Mouse (Mus musculus) neural tube, embryonic 13.5 days (tissue): ENCODE results near the gene Ice2. TPM values are rescaled to one million over a fixed set of nuclear protein-coding genes. Genes with fewer than 3 reads are reported as not detected.

Source experiments
- ATAC-seq: fragments of 200-750 bp; cut with Nextera tagmentation; 2 replicates; pipeline ENCODE4 v1.8.0; 2017; ENCODE audit warnings: low read depth, mild to moderate bottlenecking, moderate TSS enrichment, moderate library complexity
- H3K27ac ChIP-seq: fragments of 300-500 bp; sonication (generic); replicated peaks from 2 replicates; pipeline ENCODE4 v1.5.1; 2015; ENCODE audit warnings: moderate library complexity, mild to moderate bottlenecking, inconsistent platforms
- H3K27me3 ChIP-seq: fragments of 300-500 bp; sonication (generic); 2 replicates; pipeline ENCODE4 v1.6.1; 2015; ENCODE audit warnings: mild to moderate bottlenecking, inconsistent platforms
- H3K36me3 ChIP-seq: fragments of 300-500 bp; sonication (generic); 2 replicates; pipeline ENCODE4 v1.6.1; 2015; ENCODE audit warnings: mild to moderate bottlenecking, inconsistent platforms
- H3K4me1 ChIP-seq: fragments of 300-500 bp; sonication (generic); replicated peaks from 2 replicates; pipeline ENCODE4 v1.6.1; 2015; ENCODE audit warnings: inconsistent platforms
- H3K4me2 ChIP-seq: fragments of 300-500 bp; sonication (generic); 2 replicates; pipeline ENCODE4 v1.6.1; 2015; ENCODE audit warnings: inconsistent platforms, mild to moderate bottlenecking, moderate library complexity
- H3K4me3 ChIP-seq: fragments of 300-500 bp; sonication (generic); 2 replicates; pipeline ENCODE4 v1.5.1; 2015; ENCODE audit warnings: mild to moderate bottlenecking, inconsistent platforms
- H3K9ac ChIP-seq: fragments of 300-500 bp; sonication (generic); 2 replicates; pipeline ENCODE4 v1.6.1; 2015; ENCODE audit warnings: moderate library complexity, mild to moderate bottlenecking, inconsistent platforms
- H3K9me3 ChIP-seq: fragments of 300-500 bp; sonication (generic); 2 replicates; pipeline ENCODE4 v1.6.1; 2016; ENCODE audit warnings: inconsistent platforms
- WGBS: fragments of 180-500 bp; shearing (Covaris S2); methylation state at CpG from one replicate; pipeline ENCODE4 v1.1.7; 2015; 5-methylcytosine and 5-hydroxymethylcytosine counted together
- microRNA-seq: library from miRNA; unstranded; fragments of <30 nt; microRNA quantifications from one replicate; pipeline ENCODE4, GENCODE M21; 2016
- polyA plus RNA-seq: library from polyadenylated mRNA; unstranded; fragments of >200 nt; fragmentation: Nextera tagmentation; extraction: Ambion mirVana; gene quantifications from 2 replicates; pipeline ENCODE4 v1.2.1, GENCODE M21; 2015

Gene Ice2
- polyA plus RNA-seq, 1 experiment from 2014 or later = 10.6 TPM

- no peak overlapping the region for H3K4me2 ChIP-seq
- no peak overlapping the region for H3K4me3 ChIP-seq
- 0 out of 2 replicates have a peak overlapping the region, but pooled peaks have one; percentile 13 for H3K27ac ChIP-seq
- peaks cover 43% of the 10 kb centered on the region for H3K4me1 ChIP-seq
- 65% methylated on average over 10 of the region's 10 CpGs for WGBS
- H3K27me3 ChIP-seq = no peaks in the 10 kb centered on the region; the same call in 1 of the 2 replicates
- no peaks in the 10 kb centered on the region for H3K36me3 ChIP-seq
- H3K9ac ChIP-seq = no peak overlapping the region
- H3K9me3 ChIP-seq = no peaks in the 10 kb centered on the region
- no peak for ATAC-seq
Measured at GRCm38 (mm10) chr9:69467310-69467939, 69.7 kb downstream of the Ice2 start.

- ATAC-seq = peak; percentile 77; the same call in 1 of the 2 replicates
- Histone ChIP-seq H3K9ac (peak overlapping the region; percentile 26; the same call in 1 of the 2 replicates), H3K36me3 (no peaks in the 10 kb centered on the region), H3K4me2 (peak overlapping the region; percentile 22; the same call in 1 of the 2 replicates), H3K9me3 (no peaks in the 10 kb centered on the region), H3K4me3 (no peak overlapping the region), H3K27me3 (no peaks in the 10 kb centered on the region; the same call in none of the 2 replicates), H3K4me1 (peaks cover 42% of the 10 kb centered on the region), H3K27ac (peak overlapping the region; percentile 9; the same call in 1 of the 2 replicates)
- 10% methylated on average over 9 of the region's 9 CpGs for WGBS
Measured at GRCm38 (mm10) chr9:69468991-69469390, 71.3 kb downstream of the Ice2 start.

GRCm38 (mm10) chr9:69470362-69470761, 72.7 kb downstream of the Ice2 start:
- H3K4me3 ChIP-seq = no peak overlapping the region
- H3K9me3 ChIP-seq = no peaks in the 10 kb centered on the region
- H3K36me3 ChIP-seq = no peaks in the 10 kb centered on the region
- no peaks in the 10 kb centered on the region; the same call in none of the 2 replicates for H3K27me3 ChIP-seq
- H3K4me1 ChIP-seq = peaks cover 33% of the 10 kb centered on the region
- H3K9ac ChIP-seq = no peak overlapping the region
- no peak overlapping the region for H3K4me2 ChIP-seq
- 0 out of 2 replicates have a peak overlapping the region, but pooled peaks have one; percentile 18 for H3K27ac ChIP-seq
- WGBS = 63% methylated on average over 5 of the region's 5 CpGs
- ATAC-seq = no peak

- H3K4me2 ChIP-seq = no peak overlapping the region
- peaks cover 33% of the 10 kb centered on the region for H3K4me1 ChIP-seq
- H3K36me3 ChIP-seq = no peaks in the 10 kb centered on the region
- WGBS = 34% methylated on average over 6 of the region's 6 CpGs
- 0 out of 2 replicates have a peak overlapping the region, but pooled peaks have one; percentile 18 for H3K27ac ChIP-seq
- no peaks in the 10 kb centered on the region; the same call in none of the 2 replicates for H3K27me3 ChIP-seq
- no peaks in the 10 kb centered on the region for H3K9me3 ChIP-seq
- ATAC-seq = no peak
- H3K4me3 ChIP-seq = no peak overlapping the region
- H3K9ac ChIP-seq = no peak overlapping the region
Measured at GRCm38 (mm10) chr9:69470921-69471320, 73.2 kb downstream of the Ice2 start.

- no peak overlapping the region for H3K4me2 ChIP-seq
- no peaks in the 10 kb centered on the region for H3K9me3 ChIP-seq
- no peak overlapping the region; the same call in 1 of the 2 replicates for H3K27ac ChIP-seq
- peaks cover 45% of the 10 kb centered on the region for H3K4me1 ChIP-seq
- no peak overlapping the region for H3K9ac ChIP-seq
- no peak for ATAC-seq
- H3K4me3 ChIP-seq = no peak overlapping the region
- no peaks in the 10 kb centered on the region for H3K36me3 ChIP-seq
- WGBS = 73% methylated on average over 6 of the region's 6 CpGs
- H3K27me3 ChIP-seq = no peaks in the 10 kb centered on the region; the same call in none of the 2 replicates
Measured at GRCm38 (mm10) chr9:69472724-69473123, 75.0 kb downstream of the Ice2 start.

GRCm38 (mm10) chr9:69475873-69476272, 78.2 kb downstream of the Ice2 start:
- 87% methylated on average over 6 of the region's 6 CpGs for WGBS
- Histone ChIP-seq H3K4me1 (peaks cover 23% of the 10 kb centered on the region), H3K4me3 (no peak overlapping the region), H3K27me3 (no peaks in the 10 kb centered on the region; the same call in 1 of the 2 replicates), H3K36me3 (no peaks in the 10 kb centered on the region), H3K9ac (no peak overlapping the region), H3K27ac (no peak overlapping the region), H3K4me2 (no peak overlapping the region), H3K9me3 (no peaks in the 10 kb centered on the region)
- no peak for ATAC-seq

- Histone ChIP-seq H3K9me3 (no peaks in the 10 kb centered on the region), H3K27me3 (no peaks in the 10 kb centered on the region; the same call in 1 of the 2 replicates), H3K9ac (no peak overlapping the region), H3K4me2 (no peak overlapping the region), H3K27ac (no peak overlapping the region), H3K4me3 (no peak overlapping the region), H3K36me3 (no peaks in the 10 kb centered on the region), H3K4me1 (peaks cover 18% of the 10 kb centered on the region)
- 52% methylated on average over 14 of the region's 14 CpGs for WGBS
- ATAC-seq = no peak
Measured at GRCm38 (mm10) chr9:69477195-69477823, 79.6 kb downstream of the Ice2 start.

GRCm38 (mm10) chr9:69477824-69478222, 80.1 kb downstream of the Ice2 start:
- WGBS = 68% methylated on average over 6 of the region's 6 CpGs
- ATAC-seq = no peak
- Histone ChIP-seq H3K4me1 (peaks cover 18% of the 10 kb centered on the region), H3K9ac (no peak overlapping the region), H3K27me3 (no peaks in the 10 kb centered on the region), H3K4me3 (no peak overlapping the region), H3K27ac (no peak overlapping the region), H3K9me3 (no peaks in the 10 kb centered on the region), H3K36me3 (no peaks in the 10 kb centered on the region), H3K4me2 (no peak overlapping the region)

GRCm38 (mm10) chr9:69480344-69480743, 82.6 kb downstream of the Ice2 start:
- no peak overlapping the region for H3K4me2 ChIP-seq
- H3K27me3 ChIP-seq = no peaks in the 10 kb centered on the region
- ATAC-seq = no peak
- WGBS = 9% methylated on average over 1 of the region's 1 CpGs
- 0 out of 2 replicates have a peak, but pooled peaks cover 5% of the 10 kb centered on the region for H3K36me3 ChIP-seq
- H3K27ac ChIP-seq = no peak overlapping the region
- no peaks in the 10 kb centered on the region for H3K9me3 ChIP-seq
- H3K9ac ChIP-seq = no peak overlapping the region
- H3K4me3 ChIP-seq = no peak overlapping the region
- peaks cover 24% of the 10 kb centered on the region for H3K4me1 ChIP-seq

Small RNA genes within 50 kb of the gene (microRNA-seq; reads per million reads assigned to microRNA genes)
- 0.44 reads per million for gene Mir3109

Other genes with a start within 250 kb of the Ice2 start
- gene Anxa2, start 55.7 kb downstream of the Ice2 start, polyA plus RNA-seq = 308 and 356 TPM in 2 replicates